Mouse (Mus musculus) kidney, embryonic 15.5 days (tissue): ENCODE results near the gene Tff1. TPM values are rescaled to one million over a fixed set of nuclear protein-coding genes. Genes with fewer than 3 reads are reported as not detected.

Experiments
- ATAC-seq: fragments of 200-750 bp; cut with Nextera tagmentation; replicated peaks from 2 replicates; pipeline ENCODE4 v1.8.0; 2017; ENCODE audit warnings: moderate TSS enrichment; ENCODE audit not compliant: low FRiP score
- H3K27ac ChIP-seq: fragments of 300-500 bp; sonication (generic); 2 replicates; pipeline ENCODE4 v1.5.1; 2015; ENCODE audit warnings: mild to moderate bottlenecking, inconsistent platforms
- H3K27me3 ChIP-seq: fragments of 300-500 bp; sonication (generic); 2 replicates; pipeline ENCODE4 v1.6.1; 2015; ENCODE audit warnings: inconsistent platforms
- H3K36me3 ChIP-seq: fragments of 300-500 bp; sonication (generic); 2 replicates; pipeline ENCODE4 v1.6.1; 2015; ENCODE audit warnings: inconsistent platforms
- H3K4me1 ChIP-seq: fragments of 300-500 bp; sonication (generic); 2 replicates; pipeline ENCODE4 v1.6.1; 2015; ENCODE audit warnings: inconsistent platforms
- H3K4me2 ChIP-seq: fragments of 300-500 bp; sonication (generic); 2 replicates; pipeline ENCODE4 v1.6.1; 2015; ENCODE audit warnings: moderate library complexity, mild to moderate bottlenecking, inconsistent platforms
- H3K4me3 ChIP-seq: fragments of 300-500 bp; sonication (generic); replicated peaks from 2 replicates; pipeline ENCODE4 v1.5.1; 2015; ENCODE audit warnings: mild to moderate bottlenecking, inconsistent platforms
- H3K9ac ChIP-seq: fragments of 300-500 bp; sonication (generic); 2 replicates; pipeline ENCODE4 v1.6.1; 2015; ENCODE audit warnings: mild to moderate bottlenecking, inconsistent platforms
- H3K9me3 ChIP-seq: fragments of 300-500 bp; sonication (generic); replicated peaks from 2 replicates; pipeline ENCODE4 v1.6.1; 2016; ENCODE audit warnings: inconsistent platforms
- WGBS: fragments of 180-500 bp; shearing (Covaris S2); methylation state at CpG from one replicate; pipeline ENCODE4 v1.1.7; 2015; ENCODE audit warnings: mixed read lengths; 5-methylcytosine and 5-hydroxymethylcytosine counted together
- polyA plus RNA-seq: library from polyadenylated mRNA; unstranded; fragments of >200 nt; fragmentation: Nextera tagmentation; extraction: Ambion mirVana; gene quantifications from 2 replicates; pipeline ENCODE4 v1.2.1, GENCODE M21; 2015

The Tff1 gene
- 0.32 and 0.57 TPM in 2 replicates for polyA plus RNA-seq

- Histone ChIP-seq H3K4me1 (no peaks in the 10 kb centered on the region), H3K9ac (no peak within 1 kb of the TSS), H3K27me3 (no peaks in the 10 kb centered on the region), H3K9me3 (no peaks in the 10 kb centered on the region), H3K4me3 (no peak within 1 kb of the TSS), H3K4me2 (no peak within 1 kb of the TSS), H3K27ac (no peak within 1 kb of the TSS), H3K36me3 (no peaks in the 10 kb centered on the region)
- WGBS = 84% methylated on average over 6 of the region's 6 CpGs
- no peak for ATAC-seq
These were observed at the start of gene Tff1 for GRCm38 (mm10) chr17:31165127-31165526. Gene Tff1, minus strand, starts transcription at chr17:31165277.

GRCm38 (mm10) chr17:31211881-31212280, 46.8 kb upstream of the Tff1 start:
- no peaks in the 10 kb centered on the region for H3K36me3 ChIP-seq
- 92% methylated on average over 6 of the region's 6 CpGs for WGBS

GRCm38 (mm10) chr17:31210299-31210698, 45.2 kb upstream of the Tff1 start:
- Histone ChIP-seq H3K9me3 (no peaks in the 10 kb centered on the region), H3K27me3 (no peaks in the 10 kb centered on the region), H3K36me3 (no peaks in the 10 kb centered on the region), H3K9ac (no peak overlapping the region), H3K27ac (no peak overlapping the region), H3K4me2 (no peak overlapping the region), H3K4me1 (peaks cover 6% of the 10 kb centered on the region; the same call in 1 of the 2 replicates), H3K4me3 (no peak overlapping the region)
- WGBS = 89% methylated on average over 7 of the region's 7 CpGs
- ATAC-seq = no peak

More at GRCm38 (mm10) chr17:31211881-31212280, 46.8 kb upstream of the Tff1 start:
- Histone ChIP-seq H3K27ac (no peak overlapping the region), H3K9ac (no peak overlapping the region), H3K4me1 (peaks cover 12% of the 10 kb centered on the region; the same call in 1 of the 2 replicates), H3K27me3 (no peaks in the 10 kb centered on the region), H3K4me2 (no peak overlapping the region), H3K4me3 (no peak overlapping the region), H3K9me3 (no peaks in the 10 kb centered on the region)
- no peak for ATAC-seq

- no peak for ATAC-seq
- H3K4me1 ChIP-seq = peaks cover 6% of the 10 kb centered on the region; the same call in 1 of the 2 replicates
- H3K9ac ChIP-seq = no peak overlapping the region
- no peak overlapping the region for H3K4me2 ChIP-seq
- WGBS = 94% methylated on average over 11 of the region's 11 CpGs
- no peaks in the 10 kb centered on the region for H3K27me3 ChIP-seq
- no peak overlapping the region for H3K27ac ChIP-seq
- H3K9me3 ChIP-seq = no peaks in the 10 kb centered on the region
- H3K4me3 ChIP-seq = no peak overlapping the region
- H3K36me3 ChIP-seq = no peaks in the 10 kb centered on the region
These were observed 44.4 kb upstream of the Tff1 start for GRCm38 (mm10) chr17:31209376-31209930.

GRCm38 (mm10) chr17:31208654-31209053, 43.6 kb upstream of the Tff1 start:
- no peak overlapping the region for H3K4me2 ChIP-seq
- no peak overlapping the region for H3K27ac ChIP-seq
- no peak for ATAC-seq
- no peak overlapping the region for H3K4me3 ChIP-seq
- H3K9me3 ChIP-seq = no peaks in the 10 kb centered on the region
- H3K4me1 ChIP-seq = peaks cover 6% of the 10 kb centered on the region; the same call in 1 of the 2 replicates
- 69% methylated on average over 8 of the region's 8 CpGs for WGBS
- H3K27me3 ChIP-seq = no peaks in the 10 kb centered on the region
- no peaks in the 10 kb centered on the region for H3K36me3 ChIP-seq
- no peak overlapping the region for H3K9ac ChIP-seq

- Histone ChIP-seq H3K36me3 (no peaks in the 10 kb centered on the region), H3K4me2 (no peak within 1 kb of the TSS), H3K27ac (no peak within 1 kb of the TSS), H3K9me3 (no peaks in the 10 kb centered on the region), H3K9ac (no peak within 1 kb of the TSS), H3K4me1 (peaks cover 6% of the 10 kb centered on the region; the same call in 1 of the 2 replicates), H3K4me3 (no peak within 1 kb of the TSS), H3K27me3 (no peaks in the 10 kb centered on the region)
- no peak for ATAC-seq
- 60% methylated on average over 12 of the region's 12 CpGs for WGBS
These were observed 42.8 kb upstream of the Tff1 start, which contains the start of gene Ubash3a for GRCm38 (mm10) chr17:31207771-31208334. Gene Ubash3a, plus strand, starts transcription at chr17:31207873.

- WGBS = 54% methylated on average over 11 of the region's 11 CpGs
- no peak for ATAC-seq
- H3K27me3 ChIP-seq = no peaks in the 10 kb centered on the region
- no peak within 1 kb of the TSS for H3K4me2 ChIP-seq
- no peaks in the 10 kb centered on the region for H3K9me3 ChIP-seq
- no peak within 1 kb of the TSS for H3K27ac ChIP-seq
- no peaks in the 10 kb centered on the region for H3K36me3 ChIP-seq
- 0 out of 2 replicates have a peak, but pooled peaks cover 6% of the 10 kb centered on the region for H3K4me1 ChIP-seq
- H3K9ac ChIP-seq = no peak within 1 kb of the TSS
- no peak within 1 kb of the TSS for H3K4me3 ChIP-seq
These were observed 33.8 kb upstream of the Tff1 start, which contains the start of gene Tmprss3 for GRCm38 (mm10) chr17:31198877-31199276. Gene Tmprss3, minus strand, starts transcription at chr17:31198977.

GRCm38 (mm10) chr17:31196283-31196682, 31.2 kb upstream of the Tff1 start:
- H3K27me3 ChIP-seq = no peaks in the 10 kb centered on the region
- H3K4me1 ChIP-seq = peaks cover 30% of the 10 kb centered on the region
- H3K27ac ChIP-seq = no peak overlapping the region
- no peaks in the 10 kb centered on the region for H3K36me3 ChIP-seq
- H3K4me3 ChIP-seq = no peak overlapping the region
- WGBS = 90% methylated on average over 7 of the region's 7 CpGs
- ATAC-seq = no peak
- no peaks in the 10 kb centered on the region for H3K9me3 ChIP-seq
- H3K9ac ChIP-seq = no peak overlapping the region
- H3K4me2 ChIP-seq = no peak overlapping the region

GRCm38 (mm10) chr17:31195207-31195606, 30.1 kb upstream of the Tff1 start:
- 90% methylated on average over 6 of the region's 6 CpGs for WGBS
- no peak overlapping the region for H3K4me3 ChIP-seq

GRCm38 (mm10) chr17:31193360-31193759, 28.3 kb upstream of the Tff1 start:
- H3K9me3 ChIP-seq = no peaks in the 10 kb centered on the region
- 71% methylated on average over 9 of the region's 9 CpGs for WGBS
- peak; percentile 42; the same call in 1 of the 2 replicates for ATAC-seq
- no peak overlapping the region for H3K4me3 ChIP-seq
- H3K27me3 ChIP-seq = peaks cover 7% of the 10 kb centered on the region; the same call in 1 of the 2 replicates
- no peak overlapping the region for H3K4me2 ChIP-seq
- H3K4me1 ChIP-seq = peaks cover 27% of the 10 kb centered on the region
- no peaks in the 10 kb centered on the region for H3K36me3 ChIP-seq
- H3K9ac ChIP-seq = no peak overlapping the region
- H3K27ac ChIP-seq = no peak overlapping the region

More at GRCm38 (mm10) chr17:31195207-31195606, 30.1 kb upstream of the Tff1 start:
- no peak for ATAC-seq
- Histone ChIP-seq H3K9me3 (no peaks in the 10 kb centered on the region), H3K4me1 (peaks cover 33% of the 10 kb centered on the region), H3K27me3 (no peaks in the 10 kb centered on the region), H3K4me2 (no peak overlapping the region), H3K36me3 (no peaks in the 10 kb centered on the region), H3K27ac (no peak overlapping the region), H3K9ac (no peak overlapping the region)

GRCm38 (mm10) chr17:31192663-31193062, 27.6 kb upstream of the Tff1 start:
- peaks cover 27% of the 10 kb centered on the region for H3K4me1 ChIP-seq
- H3K9ac ChIP-seq = no peak overlapping the region
- ATAC-seq = no peak
- no peak overlapping the region for H3K4me2 ChIP-seq
- no peaks in the 10 kb centered on the region for H3K36me3 ChIP-seq
- H3K27me3 ChIP-seq = peaks cover 14% of the 10 kb centered on the region
- WGBS = 23% methylated on average over 2 of the region's 2 CpGs
- no peak overlapping the region for H3K4me3 ChIP-seq
- no peak overlapping the region for H3K27ac ChIP-seq
- no peaks in the 10 kb centered on the region for H3K9me3 ChIP-seq

GRCm38 (mm10) chr17:31191825-31192224, 26.7 kb upstream of the Tff1 start:
- no peaks in the 10 kb centered on the region for H3K36me3 ChIP-seq
- no peak overlapping the region for H3K4me2 ChIP-seq
- no peak overlapping the region for H3K4me3 ChIP-seq
- peaks cover 27% of the 10 kb centered on the region for H3K4me1 ChIP-seq
- H3K9me3 ChIP-seq = no peaks in the 10 kb centered on the region
- ATAC-seq = peak; percentile 41
- whole genome bisulfite sequencing = 47% methylated on average over 8 of the region's 8 CpGs
- H3K27me3 ChIP-seq = peaks cover 14% of the 10 kb centered on the region
- no peak overlapping the region for H3K9ac ChIP-seq
- H3K27ac ChIP-seq = no peak overlapping the region
